Mouse (Mus musculus) splenic B cell, adult 2 months (primary cell): ENCODE measurements at regions not wholly inside any gene's neighbourhood (a gene's known extent, or its start where the extent isn't known, plus 50 kb on each side); places are given as distances from the start of the nearest gene placed in this dataset.

Source experiments
- DNase-seq: peaks from one replicate; pipeline ENCODE4 v3.0.0-alpha.2; 2011; ENCODE audit warnings: low read depth, low spot score
- H3K27me3 ChIP-seq: 2 replicates; pipeline ENCODE4 v1.6.1; 2012; ENCODE audit warnings: mild to moderate bottlenecking, low read length, moderate library complexity, mixed read lengths; ENCODE audit not compliant: control insufficient read depth, poor library complexity, insufficient read depth, severe bottlenecking
- H3K36me3 ChIP-seq: 2 replicates; pipeline ENCODE4 v1.6.1; 2012; ENCODE audit warnings: mild to moderate bottlenecking, low read length, moderate library complexity, mixed read lengths; ENCODE audit not compliant: control insufficient read depth, poor library complexity, insufficient read depth, severe bottlenecking

GRCm38 (mm10) chr7:113117599-113117998 is 89.7 kb upstream of the Arntl start:
- no peaks in the 10 kb centered on the region for H3K27me3 ChIP-seq
- no peak for DNase-seq
- no peaks in the 10 kb centered on the region for H3K36me3 ChIP-seq

GRCm38 (mm10) chr7:113121911-113122319 is 85.3 kb upstream of the Arntl start:
- no peaks in the 10 kb centered on the region for H3K27me3 ChIP-seq
- DNase-seq, result no peak
- H3K36me3 ChIP-seq, result no peaks in the 10 kb centered on the region

GRCm38 (mm10) chr7:113126010-113126409 is 81.3 kb upstream of the Arntl start:
- no peak for DNase-seq
- Histone ChIP-seq H3K36me3 (no peaks in the 10 kb centered on the region), H3K27me3 (no peaks in the 10 kb centered on the region)

DNA sequence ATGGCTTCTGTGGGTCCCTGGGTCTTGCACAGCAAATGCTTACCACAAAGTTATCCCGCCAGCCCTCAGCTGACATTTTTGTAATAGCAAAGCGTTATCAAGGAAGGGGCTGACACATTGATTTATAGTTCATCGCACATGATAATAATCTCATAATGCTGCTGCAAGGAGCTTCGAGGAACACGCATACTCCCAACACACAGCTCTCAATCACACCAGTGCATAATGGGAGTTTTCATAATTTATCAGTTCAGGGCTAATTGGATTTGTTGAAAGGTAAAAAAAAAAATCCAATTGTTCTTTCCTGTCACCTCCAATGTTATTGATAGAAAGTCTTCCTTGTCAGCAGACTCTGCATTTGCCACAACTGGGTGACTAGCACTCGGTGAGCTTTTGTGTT is 76.7 kb upstream of the Arntl start:
- no peaks in the 10 kb centered on the region for H3K36me3 ChIP-seq
- no peak for DNase-seq
- no peaks in the 10 kb centered on the region; the same call in 1 of the 2 replicates for H3K27me3 ChIP-seq

DNA sequence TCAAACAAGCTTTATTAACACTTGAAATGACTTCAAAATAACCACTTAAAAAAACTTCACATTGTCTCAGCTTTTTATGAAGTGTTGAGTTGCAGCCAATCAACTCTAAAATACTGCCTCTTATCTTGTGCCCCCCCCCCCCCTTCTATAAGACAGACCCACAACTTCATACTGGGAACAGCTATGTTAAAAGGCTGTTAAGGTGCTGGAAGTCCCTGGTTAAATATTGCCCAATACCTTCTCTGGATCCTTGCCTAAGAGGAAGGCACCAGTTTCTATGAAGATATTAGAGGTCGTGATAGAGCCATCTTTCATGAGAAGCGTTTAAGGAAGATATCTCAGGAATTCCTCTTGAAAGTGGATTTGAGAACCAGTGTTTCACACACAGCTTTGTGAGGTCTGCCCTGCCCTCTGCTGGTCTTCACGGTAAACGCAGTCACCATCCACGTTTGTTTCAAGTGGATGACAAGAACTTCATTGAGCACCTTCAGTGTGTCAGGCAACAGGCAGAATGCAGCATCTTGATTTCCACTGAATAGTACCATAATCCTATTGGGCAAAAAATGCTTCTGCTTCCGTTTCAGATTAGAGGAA is 75.2 kb upstream of the Arntl start:
- Histone ChIP-seq H3K27me3 (no peaks in the 10 kb centered on the region; the same call in 1 of the 2 replicates), H3K36me3 (no peaks in the 10 kb centered on the region)
- DNase-seq, result peak; percentile 60

- no peaks in the 10 kb centered on the region for H3K36me3 ChIP-seq
- no peak for DNase-seq
- no peaks in the 10 kb centered on the region; the same call in 1 of the 2 replicates for H3K27me3 ChIP-seq
Observed at GRCm38 (mm10) chr7:113133891-113134290, 73.4 kb upstream of the Arntl start.

- no peaks in the 10 kb centered on the region for H3K36me3 ChIP-seq
- no peak for DNase-seq
Observed at GRCm38 (mm10) chr7:113140011-113140438, 67.2 kb upstream of the Arntl start.

GRCm38 (mm10) chr7:113141846-113142683 is 65.2 kb upstream of the Arntl start:
- no peaks in the 10 kb centered on the region; the same call in 1 of the 2 replicates for H3K27me3 ChIP-seq
- DNase-seq, result no peak
- no peaks in the 10 kb centered on the region for H3K36me3 ChIP-seq

More at GRCm38 (mm10) chr7:113140011-113140438, 67.2 kb upstream of the Arntl start:
- H3K27me3 ChIP-seq, result no peaks in the 10 kb centered on the region; the same call in 1 of the 2 replicates

DNA sequence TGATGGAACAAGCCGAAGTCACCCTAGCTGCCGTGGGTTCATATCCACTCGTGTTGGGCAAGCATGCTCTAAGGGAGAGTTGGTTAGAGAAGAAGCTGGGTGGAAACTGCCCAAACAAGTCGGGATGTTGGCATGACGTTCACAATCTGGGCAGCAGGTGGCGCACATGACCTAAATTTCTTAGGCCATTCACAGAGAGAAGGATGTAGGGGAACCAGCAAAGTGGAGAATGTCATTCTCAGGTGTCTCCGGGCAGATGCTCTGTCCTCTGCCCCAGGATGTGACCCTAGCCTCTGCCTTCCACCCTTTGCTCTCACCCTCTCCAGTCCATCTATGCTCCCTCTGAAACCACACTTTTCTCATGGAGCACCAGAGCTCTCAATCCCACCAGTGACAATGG is 63.7 kb upstream of the Arntl start:
- Histone ChIP-seq H3K27me3 (no peaks in the 10 kb centered on the region; the same call in 1 of the 2 replicates), H3K36me3 (no peaks in the 10 kb centered on the region)
- peak; percentile 89 for DNase-seq

DNA sequence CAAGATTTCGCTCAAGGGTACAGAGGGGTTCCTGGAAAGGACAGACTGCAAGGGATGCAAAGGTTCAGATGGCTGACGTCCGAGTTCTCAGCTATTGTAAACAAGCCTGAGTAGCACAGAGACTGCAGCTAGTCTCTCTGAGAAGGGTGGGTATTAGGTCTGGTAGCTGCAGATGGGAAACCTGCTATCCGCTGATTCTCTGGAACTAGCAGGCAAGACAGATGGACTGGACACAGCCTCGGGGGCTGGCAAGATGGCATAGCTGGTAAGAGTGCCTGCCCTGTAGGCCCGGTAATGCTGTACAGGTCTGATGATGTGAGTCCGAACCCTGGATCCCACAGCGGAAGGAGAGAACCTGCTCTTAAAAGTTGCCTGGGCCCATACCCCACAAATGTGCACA is 62.2 kb upstream of the Arntl start:
- Histone ChIP-seq H3K36me3 (no peaks in the 10 kb centered on the region), H3K27me3 (no peaks in the 10 kb centered on the region)
- no peak for DNase-seq

DNA sequence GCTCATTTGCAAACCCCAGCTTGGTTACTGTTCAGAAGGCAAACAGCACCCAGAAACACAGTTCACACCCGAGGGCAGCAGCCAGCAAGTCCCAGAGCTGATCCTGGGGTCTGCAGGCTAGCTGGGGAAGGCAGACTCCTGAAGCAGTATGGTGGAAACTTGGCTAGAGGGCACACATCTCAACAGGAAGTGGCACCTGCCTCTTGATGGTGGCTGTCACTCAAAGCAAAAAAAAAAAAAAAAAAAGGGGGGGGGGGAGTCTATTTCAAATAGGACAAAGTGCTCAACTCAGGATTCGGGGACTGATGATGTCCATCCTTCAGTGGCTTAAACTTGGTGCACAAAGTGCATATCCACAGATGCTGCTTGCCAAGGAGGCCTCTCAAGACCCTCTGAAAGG is 61.2 kb upstream of the Arntl start:
- no peaks in the 10 kb centered on the region for H3K27me3 ChIP-seq
- DNase-seq, result no peak
- no peaks in the 10 kb centered on the region for H3K36me3 ChIP-seq

DNA sequence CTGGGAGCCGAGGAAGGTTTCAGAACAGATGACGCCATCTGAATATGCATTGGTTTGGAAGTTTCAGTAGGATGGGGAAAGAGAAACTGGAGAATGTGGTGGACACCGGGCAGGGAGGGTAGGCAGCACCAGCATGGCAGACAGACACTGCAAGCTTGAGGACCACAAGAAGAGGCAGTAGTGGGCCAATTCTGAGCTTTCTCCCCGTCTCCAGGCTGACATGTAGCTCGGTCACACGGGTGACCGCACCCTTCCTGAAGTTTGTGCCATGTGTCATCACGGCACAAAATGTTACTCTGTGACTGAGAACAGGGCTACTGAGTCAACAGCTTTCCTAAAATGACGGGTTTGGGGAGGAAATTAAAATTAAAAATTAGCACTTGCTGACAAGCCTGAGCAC is 60.7 kb upstream of the Arntl start:
- DNase-seq, result no peak
- Histone ChIP-seq H3K36me3 (no peaks in the 10 kb centered on the region), H3K27me3 (no peaks in the 10 kb centered on the region)

DNA sequence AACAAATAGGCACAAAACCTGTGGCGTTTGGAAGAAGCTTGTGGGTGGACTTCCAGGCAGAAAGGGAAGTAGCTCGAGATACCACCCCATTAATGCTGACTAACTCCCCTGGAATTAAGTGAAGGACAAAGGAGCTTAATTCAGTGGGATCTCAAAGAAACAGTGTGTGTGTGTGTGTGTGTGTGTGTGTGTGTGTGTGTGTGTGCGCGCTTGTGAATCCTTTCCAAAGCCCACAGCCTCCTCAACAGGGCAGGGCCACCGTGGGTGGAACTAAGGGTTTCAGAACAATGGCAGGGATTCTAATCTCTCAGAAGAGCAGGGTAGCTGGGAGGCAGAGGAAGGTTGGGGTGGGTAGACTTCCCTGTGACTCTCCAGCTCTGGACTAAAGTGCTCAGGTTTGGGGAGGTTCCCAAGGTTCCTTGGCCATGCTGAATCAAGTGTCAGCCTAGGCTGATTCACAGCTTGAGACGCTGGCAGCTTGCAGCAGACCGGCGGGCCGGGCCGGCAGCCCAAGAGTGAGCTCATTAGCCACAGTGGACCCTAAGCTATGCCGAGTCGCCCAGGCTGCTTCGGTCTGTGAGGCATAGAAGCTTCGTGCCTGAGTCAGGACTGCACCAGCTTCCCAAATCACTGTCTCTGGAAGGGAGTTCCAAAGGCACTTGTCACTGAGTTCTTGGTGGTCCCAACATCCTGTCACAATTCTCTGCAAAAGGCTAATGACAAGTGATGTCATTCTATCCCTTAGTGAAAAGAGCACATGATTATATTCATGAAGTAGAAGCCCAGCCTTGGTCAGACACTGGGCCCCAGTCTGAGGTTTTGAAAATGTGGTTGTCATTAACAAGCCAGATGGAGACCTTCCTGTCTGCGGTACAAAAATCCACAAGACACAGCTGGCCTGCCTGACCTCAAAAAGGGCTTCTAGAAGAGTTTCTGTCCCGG is 59.6 kb upstream of the Arntl start:
- no peak for DNase-seq
- no peaks in the 10 kb centered on the region for H3K27me3 ChIP-seq
- H3K36me3 ChIP-seq, result no peaks in the 10 kb centered on the region

DNA sequence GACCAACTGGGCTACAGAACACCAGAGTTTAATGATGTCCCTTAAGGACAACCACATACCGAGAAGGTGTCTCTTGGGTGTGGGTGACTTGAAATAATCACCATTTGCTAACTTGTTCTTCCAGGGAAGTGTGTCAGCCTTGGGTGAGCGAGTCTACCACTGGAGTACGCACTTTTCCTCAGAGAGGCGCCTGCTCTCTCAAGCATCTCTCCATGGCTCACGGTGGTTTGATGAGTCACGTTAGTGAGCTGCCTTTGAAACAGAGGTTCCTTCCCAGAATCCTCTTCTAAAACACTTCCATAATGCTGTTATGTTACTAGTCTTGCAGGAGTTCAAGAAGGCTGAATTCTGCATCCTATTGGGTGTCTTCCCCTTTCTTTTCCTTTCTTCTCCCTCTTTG is 58.6 kb upstream of the Arntl start:
- Histone ChIP-seq H3K27me3 (no peaks in the 10 kb centered on the region), H3K36me3 (no peaks in the 10 kb centered on the region)
- DNase-seq, result no peak
